Mouse (Mus musculus) limb, embryonic 10.5 days (tissue): ENCODE measurements around the gene Acvr1b. TPM values are rescaled to one million over a fixed set of nuclear protein-coding genes. Genes with fewer than 3 reads are reported as not detected.

Source experiments
- DNase-seq: peaks from one replicate; pipeline ENCODE4 v3.0.0-alpha.2; 2017; ENCODE audit warnings: low spot score
- H3K27ac ChIP-seq: fragments of 300-500 bp; sonication (generic); 2 replicates; pipeline ENCODE4 v1.5.1; 2016; ENCODE audit warnings: mild to moderate bottlenecking
- H3K27me3 ChIP-seq: fragments of 300-500 bp; sonication (generic); 2 replicates; pipeline ENCODE4 v1.6.1; 2016; ENCODE audit warnings: low read depth, mild to moderate bottlenecking; ENCODE audit not compliant: poor library complexity, severe bottlenecking
- H3K36me3 ChIP-seq: fragments of 300-500 bp; sonication (generic); 2 replicates; pipeline ENCODE4 v1.6.1; 2016; ENCODE audit warnings: mild to moderate bottlenecking, moderate library complexity
- H3K4me1 ChIP-seq: fragments of 300-500 bp; sonication (generic); 2 replicates; pipeline ENCODE4 v1.6.1; 2016
- H3K4me3 ChIP-seq: fragments of 300-500 bp; sonication (generic); 2 replicates; pipeline ENCODE4 v1.5.1; 2016; ENCODE audit warnings: mild to moderate bottlenecking, moderate library complexity
- H3K9me3 ChIP-seq: fragments of 300-500 bp; sonication (generic); replicated peaks from 2 replicates; pipeline ENCODE4 v1.6.1; 2016; ENCODE audit warnings: mild to moderate bottlenecking
- WGBS: fragments of 180-500 bp; shearing (Covaris S2); methylation state at CpG from one replicate; pipeline ENCODE4 v1.1.7; 2016; 5-methylcytosine and 5-hydroxymethylcytosine counted together
- polyA plus RNA-seq: library from polyadenylated mRNA; unstranded; fragments of >200 nt; fragmentation: Nextera tagmentation; extraction: Ambion mirVana; gene quantifications from 2 replicates; pipeline ENCODE4 v1.2.1, GENCODE M21; 2016

The Acvr1b gene
- polyA plus RNA-seq, 1 experiment from 2014 or later = 5.7 TPM

GRCm38 (mm10) chr15:101222897-101223482, 49.1 kb downstream of the Acvr1b start:
- WGBS = 47% methylated on average over 13 of the region's 13 CpGs
- H3K4me1 ChIP-seq = peaks cover 76% of the 10 kb centered on the region
- no peak for DNase-seq
- peak overlapping the region; percentile 92 for H3K4me3 ChIP-seq
- no peaks in the 10 kb centered on the region for H3K9me3 ChIP-seq
- peaks cover 22% of the 10 kb centered on the region for H3K27me3 ChIP-seq
- H3K36me3 ChIP-seq = peaks cover 11% of the 10 kb centered on the region
- H3K27ac ChIP-seq = peak overlapping the region; percentile 38; the same call in 1 of the 2 replicates

- Histone ChIP-seq H3K27ac (peak overlapping the region; percentile 93), H3K4me1 (peaks cover 82% of the 10 kb centered on the region), H3K36me3 (peaks cover 14% of the 10 kb centered on the region), H3K27me3 (peaks cover 22% of the 10 kb centered on the region), H3K9me3 (no peaks in the 10 kb centered on the region), H3K4me3 (peak overlapping the region; percentile 92)
- DNase-seq = no peak
- 4% methylated on average over 5 of the region's 5 CpGs for WGBS
These were observed 49.7 kb downstream of the Acvr1b start for GRCm38 (mm10) chr15:101223596-101223995.

- Histone ChIP-seq H3K4me3 (peak within 1 kb of the TSS; percentile 92), H3K27me3 (peaks cover 22% of the 10 kb centered on the region), H3K4me1 (peaks cover 89% of the 10 kb centered on the region), H3K27ac (peak within 1 kb of the TSS; percentile 93), H3K9me3 (no peaks in the 10 kb centered on the region), H3K36me3 (peaks cover 21% of the 10 kb centered on the region)
- under 1% methylated on average over 76 of the region's 77 CpGs for WGBS
- peak; percentile 91 for DNase-seq
These were observed 50.4 kb downstream of the Acvr1b start, which contains the start of gene Grasp for GRCm38 (mm10) chr15:101224006-101224906. TSS of gene Grasp (plus strand) at chr15:101224188.

- Histone ChIP-seq H3K4me1 (peaks cover 91% of the 10 kb centered on the region), H3K4me3 (peak overlapping the region; percentile 92), H3K27me3 (peaks cover 22% of the 10 kb centered on the region), H3K36me3 (peaks cover 28% of the 10 kb centered on the region), H3K9me3 (no peaks in the 10 kb centered on the region), H3K27ac (peak overlapping the region; percentile 93)
- WGBS = 3% methylated on average over 14 of the region's 14 CpGs
- no peak for DNase-seq
These were observed 51.1 kb downstream of the Acvr1b start for GRCm38 (mm10) chr15:101224977-101225376.

GRCm38 (mm10) chr15:101227971-101228370, 54.1 kb downstream of the Acvr1b start:
- peaks cover 79% of the 10 kb centered on the region for H3K4me1 ChIP-seq
- H3K4me3 ChIP-seq = peak overlapping the region; percentile 23
- H3K9me3 ChIP-seq = no peaks in the 10 kb centered on the region
- peak overlapping the region; percentile 89 for H3K27ac ChIP-seq
- H3K36me3 ChIP-seq = peaks cover 58% of the 10 kb centered on the region
- DNase-seq = peak; percentile 81
- 9% methylated on average over 7 of the region's 7 CpGs for WGBS
- peaks cover 28% of the 10 kb centered on the region for H3K27me3 ChIP-seq

- peaks cover 20% of the 10 kb centered on the region for H3K27me3 ChIP-seq
- H3K36me3 ChIP-seq = peaks cover 60% of the 10 kb centered on the region
- H3K9me3 ChIP-seq = no peaks in the 10 kb centered on the region
- peak overlapping the region; percentile 89 for H3K27ac ChIP-seq
- H3K4me1 ChIP-seq = peaks cover 79% of the 10 kb centered on the region
- WGBS = 89% methylated on average over 21 of the region's 21 CpGs
- H3K4me3 ChIP-seq = no peak overlapping the region
- DNase-seq = no peak
These were observed 55.2 kb downstream of the Acvr1b start for GRCm38 (mm10) chr15:101228866-101229590.

- Histone ChIP-seq H3K4me3 (no peak overlapping the region), H3K27me3 (peaks cover 20% of the 10 kb centered on the region), H3K27ac (no peak overlapping the region), H3K9me3 (no peaks in the 10 kb centered on the region), H3K36me3 (peaks cover 60% of the 10 kb centered on the region), H3K4me1 (peaks cover 75% of the 10 kb centered on the region)
- no peak for DNase-seq
- WGBS = 93% methylated on average over 19 of the region's 19 CpGs
These were observed 56.6 kb downstream of the Acvr1b start for GRCm38 (mm10) chr15:101230503-101230902.

GRCm38 (mm10) chr15:101230995-101231647, 57.3 kb downstream of the Acvr1b start:
- DNase-seq = no peak
- Histone ChIP-seq H3K9me3 (no peaks in the 10 kb centered on the region), H3K4me3 (peak overlapping the region; percentile 28), H3K36me3 (peaks cover 60% of the 10 kb centered on the region), H3K27me3 (peaks cover 18% of the 10 kb centered on the region), H3K4me1 (peaks cover 76% of the 10 kb centered on the region), H3K27ac (peak overlapping the region; percentile 54; the same call in 1 of the 2 replicates)
- WGBS = 74% methylated on average over 23 of the region's 23 CpGs

DNA sequence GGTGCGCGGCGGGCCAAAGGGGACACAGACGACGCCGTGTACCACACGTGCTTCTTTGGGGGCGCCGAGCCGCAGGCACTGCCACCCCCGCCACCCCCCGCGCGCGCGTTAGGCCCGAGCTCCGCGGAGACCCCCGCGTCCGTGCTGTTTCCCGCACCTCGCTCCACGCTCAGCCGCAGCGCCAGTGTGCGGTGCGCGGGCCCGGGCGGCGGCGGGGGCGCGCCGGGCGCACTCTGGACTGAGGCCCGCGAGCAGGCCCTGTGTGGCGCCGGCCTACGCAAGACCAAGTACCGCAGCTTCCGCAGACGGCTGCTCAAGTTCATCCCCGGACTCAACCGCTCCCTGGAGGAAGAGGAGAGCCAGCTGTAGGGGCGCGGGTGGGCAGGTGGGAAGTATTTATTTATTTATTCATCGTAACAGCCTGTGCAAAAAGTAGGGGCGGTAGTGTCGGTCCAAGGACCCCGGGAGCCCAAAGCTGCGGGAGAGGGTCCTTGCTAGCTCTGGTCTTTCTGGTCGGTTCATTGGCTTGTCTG, 57.8 kb downstream of the Acvr1b start:
- no peaks in the 10 kb centered on the region for H3K9me3 ChIP-seq
- H3K27ac ChIP-seq = peak overlapping the region; percentile 54; the same call in 1 of the 2 replicates
- H3K4me3 ChIP-seq = peak overlapping the region; percentile 28
- peaks cover 74% of the 10 kb centered on the region for H3K4me1 ChIP-seq
- no peak for DNase-seq
- H3K27me3 ChIP-seq = peaks cover 16% of the 10 kb centered on the region
- peaks cover 58% of the 10 kb centered on the region for H3K36me3 ChIP-seq
- 64% methylated on average over 56 of the region's 56 CpGs for WGBS

GRCm38 (mm10) chr15:101232607-101233006, 58.7 kb downstream of the Acvr1b start:
- H3K4me1 ChIP-seq = peaks cover 65% of the 10 kb centered on the region
- H3K9me3 ChIP-seq = no peaks in the 10 kb centered on the region
- H3K4me3 ChIP-seq = no peak overlapping the region
- H3K27ac ChIP-seq = 0 out of 2 replicates have a peak overlapping the region, but pooled peaks have one; percentile 3
- WGBS = 75% methylated on average over 4 of the region's 4 CpGs
- peaks cover 52% of the 10 kb centered on the region for H3K36me3 ChIP-seq
- no peak for DNase-seq
- H3K27me3 ChIP-seq = peaks cover 18% of the 10 kb centered on the region

DNA sequence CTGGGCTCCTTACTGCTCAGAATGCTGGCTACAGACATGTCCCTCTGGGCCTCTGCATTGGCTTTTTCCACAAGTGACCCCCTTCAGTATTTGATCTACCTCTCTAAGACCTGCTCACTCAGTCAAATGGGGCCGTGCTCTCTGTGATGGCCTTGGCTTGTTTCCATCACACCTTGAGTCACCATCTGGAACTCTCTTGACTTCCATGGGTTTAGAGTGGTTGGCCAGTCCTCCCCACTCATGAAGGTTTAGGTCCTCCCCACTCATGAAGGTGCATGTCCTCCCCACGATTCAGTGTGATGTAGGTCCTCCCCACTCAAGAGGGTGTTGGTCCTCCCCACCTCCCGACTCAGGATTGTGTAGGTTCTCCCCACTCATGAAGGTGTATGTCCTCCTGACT, 59.3 kb downstream of the Acvr1b start:
- Histone ChIP-seq H3K4me1 (peaks cover 59% of the 10 kb centered on the region), H3K27me3 (peaks cover 24% of the 10 kb centered on the region), H3K27ac (peak overlapping the region; percentile 36; the same call in 1 of the 2 replicates), H3K36me3 (peaks cover 49% of the 10 kb centered on the region), H3K4me3 (no peak overlapping the region), H3K9me3 (no peaks in the 10 kb centered on the region)
- 91% methylated on average over 3 of the region's 3 CpGs for WGBS
- no peak for DNase-seq
